Mouse (Mus musculus): ENCODE measurements around the gene Rpl32. TPM values are rescaled to one million over a fixed set of nuclear protein-coding genes. Genes with fewer than 3 reads are reported as not detected.
A peak's percentile ranks its signal among the peaks of the same experiment; 100 is the strongest.
"Not testable (repeated sequence)": the region's sequence is repeated elsewhere in the genome, so short reads cannot be mapped to it uniquely, and the experiment has no call there.

Gene Rpl32
- 880 and 963 TPM in 2 replicates for polyA plus RNA-seq (2012; rRNA removed)

DNA sequence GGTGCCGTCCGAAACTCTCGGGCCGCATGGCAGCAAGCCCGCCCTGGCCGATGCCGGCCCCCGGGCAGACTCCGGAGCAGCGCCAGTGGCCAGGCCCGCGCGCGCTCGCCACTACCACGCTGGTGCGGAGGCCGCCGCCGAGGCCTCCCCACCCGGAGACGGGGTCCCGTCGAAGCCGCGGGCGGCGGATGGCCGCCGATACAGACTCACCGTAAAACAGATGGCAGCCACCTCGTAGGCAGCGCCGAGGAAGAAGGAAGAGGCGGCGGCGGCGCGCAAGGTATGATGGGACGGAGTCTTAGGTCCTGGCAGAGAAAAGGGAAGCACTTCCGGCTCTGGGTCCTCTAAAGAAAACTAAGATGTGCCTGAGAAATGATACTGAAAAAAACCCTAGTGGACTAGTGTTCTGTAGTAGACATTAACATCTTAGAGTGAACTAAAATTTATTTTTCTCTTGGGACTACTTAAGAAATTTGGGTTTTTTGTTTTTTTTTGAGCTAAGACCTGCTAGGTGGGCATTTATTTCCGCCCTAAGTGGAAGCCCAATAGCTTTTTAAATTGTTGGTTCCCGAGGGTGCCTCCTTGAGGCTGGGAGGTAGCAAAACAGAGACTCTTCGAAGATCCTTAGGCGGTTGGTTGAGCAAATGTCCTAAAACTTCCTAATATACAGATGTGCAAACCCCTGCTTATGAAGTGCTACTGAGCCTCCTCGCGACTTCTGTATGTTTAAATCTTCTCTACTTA is at the start of gene Rpl32:
Gene Rpl32 (minus strand): TSS at position 260 of the 744 bp plus-strand sequence.
- WGBS, result under 1% methylated on average over 47 of the region's 47 CpGs
- peak; percentile 76 for DNase-seq (ENCODE audit: low read depth, low spot score)

DNA sequence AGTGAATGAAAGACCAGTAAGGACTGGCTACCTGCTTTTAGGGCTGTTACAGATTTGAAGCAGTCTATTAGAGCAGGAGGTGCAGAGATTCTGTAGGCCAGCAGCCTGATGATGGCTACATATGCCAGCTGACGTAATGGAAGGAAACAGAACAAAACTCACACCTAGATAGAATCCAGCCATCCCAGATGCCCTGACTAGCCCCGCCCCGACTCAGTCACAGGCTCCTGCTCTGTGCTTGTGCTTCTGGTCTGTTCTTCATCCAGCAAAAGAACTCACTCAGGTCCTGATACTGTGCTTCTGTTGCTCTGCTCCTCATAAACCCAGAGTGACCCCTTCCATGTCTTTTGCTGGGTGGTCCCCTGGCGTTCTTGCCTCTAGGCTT is 47.8 kb upstream of the Rpl32 start:
- no peak for DNase-seq (ENCODE audit: low read depth, low spot score)
- 67% methylated on average over 4 of the region's 4 CpGs for WGBS

DNA sequence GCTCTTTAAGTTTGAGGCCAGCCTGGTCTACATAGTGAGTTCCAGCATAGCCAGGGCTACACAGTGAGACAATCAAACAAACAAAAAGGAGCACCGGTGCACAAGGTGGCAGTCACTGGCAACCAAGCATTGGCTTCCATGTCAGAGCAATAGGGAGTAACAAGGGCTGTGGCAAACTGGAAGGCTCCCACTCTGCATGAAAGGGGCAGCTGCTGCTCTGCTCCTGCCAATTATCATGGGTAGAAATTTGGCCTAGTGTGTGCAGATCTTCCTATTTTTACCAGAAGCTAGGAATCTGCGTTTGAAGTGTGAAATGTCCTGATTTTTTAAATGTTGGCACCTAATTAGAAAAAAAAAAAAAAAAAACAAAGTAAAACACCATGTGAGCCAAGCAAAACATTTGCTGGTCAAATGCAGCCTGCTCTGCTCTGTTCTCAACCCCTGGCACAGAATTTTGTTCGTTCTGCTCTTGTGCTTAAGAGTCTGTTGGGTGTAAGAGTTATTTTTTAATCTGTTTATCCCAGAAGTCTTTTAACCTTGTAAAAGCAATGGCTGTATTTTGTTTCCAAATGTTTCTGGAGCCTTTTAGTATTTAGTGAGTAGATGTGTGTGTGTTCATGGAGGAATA is 47.3 kb upstream of the Rpl32 start:
- 75% methylated on average over 3 of the region's 3 CpGs for WGBS
- DNase-seq (ENCODE audit: low read depth, low spot score), result no peak

DNA sequence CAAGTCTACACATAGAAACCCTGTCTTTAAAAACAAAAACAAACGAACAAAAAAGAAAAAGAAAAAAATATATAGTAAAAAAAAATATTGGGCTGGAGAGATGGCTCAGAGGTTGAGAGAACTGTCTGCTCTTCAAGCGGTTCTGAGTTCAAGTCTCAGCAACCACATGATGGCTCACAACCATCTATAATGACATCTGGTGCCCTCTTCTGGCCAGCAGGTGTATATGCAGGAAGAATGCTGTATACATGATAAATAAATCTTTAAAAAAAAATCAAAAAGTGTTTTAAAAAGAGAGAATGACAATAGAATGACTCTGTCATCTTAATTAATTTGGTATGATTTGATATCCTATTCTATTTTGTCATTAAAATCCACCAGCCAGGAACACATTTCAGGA is 45.9 kb upstream of the Rpl32 start:
- WGBS, result 70% methylated on average over 2 of the region's 2 CpGs
- DNase-seq (ENCODE audit: low read depth, low spot score), result no peak

DNA sequence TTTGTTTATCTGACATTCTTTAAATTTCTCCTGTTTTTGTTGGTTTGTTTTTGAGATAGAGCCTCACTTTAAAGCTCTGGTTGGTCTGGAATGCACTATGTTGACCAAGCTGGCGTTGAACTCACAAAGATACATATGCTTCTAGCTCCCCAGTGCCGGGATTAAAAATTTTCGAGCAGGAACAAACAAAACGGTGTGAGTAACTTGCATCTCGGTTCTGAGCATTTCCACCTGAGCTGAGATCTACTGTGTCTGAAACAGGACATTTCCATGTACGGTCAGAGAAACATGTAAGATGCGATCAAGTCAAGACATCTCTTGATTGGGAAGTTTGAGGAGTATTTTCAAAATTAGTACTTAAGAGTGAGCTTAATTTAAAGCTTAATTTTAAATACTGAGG is 45.4 kb upstream of the Rpl32 start:
- DNase-seq (ENCODE audit: low read depth, low spot score), result no peak
- 43% methylated on average over 7 of the region's 7 CpGs for WGBS

GRCm38 (mm10) chr6:115853091-115853813 is 44.7 kb upstream of the Rpl32 start, which contains the start of the genes Mbd4 and Ift122:
Gene Mbd4, minus strand, starts transcription at chr6:115853371.
Gene Ift122, plus strand, starts transcription at chr6:115853470.
- peak; percentile 99 for DNase-seq (ENCODE audit: low read depth, low spot score)
- WGBS, result under 1% methylated on average over 51 of the region's 51 CpGs

DNA sequence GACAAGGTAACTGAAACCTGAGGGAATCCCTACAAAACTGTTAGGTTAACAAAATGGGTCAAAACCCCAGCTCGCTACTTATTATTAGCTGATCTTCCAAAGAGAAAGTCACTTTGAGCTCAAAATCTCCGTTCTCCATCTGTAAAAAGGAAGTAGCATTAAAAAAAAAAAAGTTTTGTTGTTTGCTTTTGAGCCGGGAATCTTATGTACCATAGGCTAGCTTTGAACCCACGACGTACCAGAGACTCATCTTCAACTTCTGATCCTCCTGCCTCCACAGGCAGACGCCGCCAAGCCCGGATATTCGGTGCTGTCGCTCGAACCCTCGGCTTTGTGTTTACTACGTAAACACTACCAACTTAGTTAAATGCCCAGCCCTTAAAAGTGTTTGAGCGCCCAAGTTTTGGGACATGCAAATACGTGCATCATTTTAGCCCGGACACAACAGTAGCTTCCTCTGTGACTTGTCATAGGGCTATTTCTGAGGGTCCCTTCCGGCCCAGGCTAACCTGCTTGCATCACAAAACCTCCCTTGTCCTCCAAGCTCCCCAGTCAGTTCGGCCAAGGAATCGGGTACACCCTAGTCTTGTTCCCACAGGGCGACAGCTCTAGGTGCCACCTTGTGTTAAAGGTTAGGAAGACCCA is 44.0 kb upstream of the Rpl32 start:
- WGBS, result 4% methylated on average over 20 of the region's 20 CpGs
- no peak for DNase-seq (ENCODE audit: low read depth, low spot score)

DNA sequence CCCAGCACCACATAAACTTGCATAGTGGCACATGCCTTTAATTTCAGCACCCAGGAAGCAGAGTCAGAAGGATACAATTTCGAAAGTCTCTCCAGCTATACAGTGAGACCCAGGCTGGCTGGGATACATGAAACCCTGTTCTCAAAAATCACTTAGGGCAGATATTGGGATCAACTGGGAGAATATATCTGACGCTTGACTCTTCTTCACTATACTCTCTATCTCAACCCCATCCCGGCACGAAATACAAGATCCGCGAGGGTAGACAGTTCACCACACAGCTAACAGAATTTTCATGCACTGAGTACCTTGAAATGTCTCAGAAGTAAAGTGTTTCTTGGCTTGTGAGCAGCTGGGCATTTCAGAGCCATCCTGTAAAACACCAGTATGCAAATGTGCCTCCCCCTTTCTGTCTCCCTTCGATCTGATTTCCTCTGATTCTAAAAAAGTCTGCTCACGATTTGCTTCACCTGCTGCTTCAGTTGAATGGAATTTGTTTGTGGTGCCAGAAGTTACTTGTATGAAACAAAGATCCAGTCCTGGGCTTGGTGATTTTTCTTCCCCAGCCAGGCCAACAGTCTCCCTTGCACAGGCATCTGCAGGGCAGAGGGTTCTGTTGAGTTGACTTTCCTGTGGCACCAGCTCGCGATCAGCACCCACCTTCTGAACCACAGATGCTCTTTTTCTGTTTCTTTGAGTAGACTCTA is 40.2 kb upstream of the Rpl32 start:
- WGBS, result 88% methylated on average over 10 of the region's 10 CpGs
- DNase-seq (ENCODE audit: low read depth, low spot score), result no peak

DNA sequence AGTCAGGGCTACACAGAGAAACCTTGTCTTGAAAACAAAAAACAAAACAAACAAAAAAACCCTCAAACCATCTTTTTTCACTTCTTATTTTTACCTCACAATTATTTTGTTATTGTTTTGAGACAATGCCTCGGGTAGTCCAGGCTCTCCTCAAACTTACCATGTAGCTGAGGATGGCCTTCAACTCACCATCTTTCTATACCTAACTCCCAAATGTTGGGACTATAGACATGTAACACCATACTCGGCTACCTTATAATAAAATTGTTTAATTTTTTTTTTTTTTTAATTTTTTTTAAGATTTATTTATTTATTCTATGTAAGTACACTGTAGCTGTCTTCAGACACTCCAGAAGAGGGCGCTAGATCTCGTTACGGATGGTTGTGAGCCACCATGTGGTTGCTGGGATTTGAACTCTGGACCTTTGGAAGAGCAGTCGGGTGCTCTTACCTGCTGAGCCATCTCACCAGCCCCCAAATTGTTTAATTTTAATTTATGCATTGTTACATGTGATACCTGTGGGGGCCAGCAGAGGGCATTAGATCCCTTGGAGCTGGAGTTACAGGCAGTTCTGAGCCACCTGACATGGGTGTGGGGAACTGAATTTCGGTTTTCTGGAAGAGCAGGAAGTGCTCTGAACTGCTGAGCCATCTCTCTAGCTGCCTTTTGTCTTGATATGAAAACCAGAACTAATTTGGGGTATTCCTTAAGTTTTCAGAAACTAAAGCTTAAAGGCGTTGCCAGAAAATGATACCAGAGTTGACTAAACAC is 38.3 kb upstream of the Rpl32 start:
- no peak for DNase-seq (ENCODE audit: low read depth, low spot score)
- WGBS, result 24% methylated on average over 8 of the region's 8 CpGs

DNA sequence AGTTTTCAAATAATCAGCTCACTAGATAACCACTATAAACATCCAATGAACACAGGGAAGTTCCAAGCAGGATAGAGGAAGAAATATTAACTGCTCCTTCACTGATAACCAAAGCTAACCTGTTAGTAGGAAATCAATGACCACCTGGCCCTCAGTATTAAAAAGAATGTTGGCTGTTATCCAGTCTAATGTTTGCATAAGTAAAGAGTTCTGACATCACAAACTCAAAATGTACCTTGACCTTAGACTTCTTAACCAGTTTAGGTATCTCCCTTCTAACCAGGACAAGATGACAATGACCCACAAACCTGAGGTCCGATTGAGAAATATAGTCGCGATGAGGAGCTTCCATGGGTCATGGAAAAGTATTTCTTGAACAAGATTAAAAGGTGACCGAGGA is 36.5 kb upstream of the Rpl32 start:
- WGBS, result 92% methylated on average over 4 of the region's 4 CpGs
- no peak for DNase-seq (ENCODE audit: low read depth, low spot score)

DNA sequence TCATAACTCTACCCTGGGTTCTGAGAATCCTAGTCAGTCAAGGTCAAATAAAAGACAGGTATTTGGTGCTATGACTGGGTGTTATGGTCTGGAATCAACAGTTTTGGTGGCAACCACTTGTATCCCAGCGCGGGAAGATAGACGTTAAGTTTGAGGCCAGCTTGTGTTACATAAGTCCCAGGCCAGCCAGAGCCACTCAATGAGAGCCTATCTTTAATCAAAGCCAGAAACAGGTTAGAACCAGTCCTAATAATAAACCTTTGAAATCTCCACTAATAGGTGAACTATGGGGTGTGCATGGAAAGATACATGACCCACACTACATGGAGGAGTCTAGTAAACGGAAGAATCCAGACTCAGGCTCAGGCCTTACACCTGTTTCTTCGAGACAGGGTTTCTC is 30.2 kb upstream of the Rpl32 start:
- WGBS, result 72% methylated on average over 5 of the region's 5 CpGs
- DNase-seq (ENCODE audit: low read depth, low spot score), result no peak

DNA sequence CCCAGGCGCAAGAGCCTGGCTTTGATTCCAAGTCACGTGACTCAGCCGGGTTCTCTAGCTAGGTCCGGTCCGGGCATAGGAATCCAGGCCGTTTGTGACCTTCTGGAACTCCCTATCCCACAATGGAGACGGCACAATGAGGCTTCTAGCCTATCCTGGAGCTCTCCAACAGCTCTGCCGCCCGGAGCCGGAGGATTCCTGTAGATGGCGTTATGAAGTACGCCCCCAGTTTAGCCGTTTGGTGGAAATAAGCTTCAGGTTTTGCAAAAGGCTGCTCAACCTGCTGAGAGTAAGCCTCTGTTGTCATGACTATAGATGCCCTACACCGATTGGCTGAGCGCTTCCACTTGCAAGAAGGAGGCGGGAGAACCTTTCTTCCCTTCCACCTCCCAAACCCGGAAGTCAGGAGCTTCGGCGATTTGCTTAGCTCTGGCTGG is 29.6 kb upstream of the Rpl32 start, which contains the start of gene Efcab12:
Gene Efcab12 (minus strand): TSS at position 252 of the 437 bp plus-strand sequence.
- WGBS, result 3% methylated on average over 19 of the region's 19 CpGs
- DNase-seq (ENCODE audit: low read depth, low spot score), result peak; percentile 81

DNA sequence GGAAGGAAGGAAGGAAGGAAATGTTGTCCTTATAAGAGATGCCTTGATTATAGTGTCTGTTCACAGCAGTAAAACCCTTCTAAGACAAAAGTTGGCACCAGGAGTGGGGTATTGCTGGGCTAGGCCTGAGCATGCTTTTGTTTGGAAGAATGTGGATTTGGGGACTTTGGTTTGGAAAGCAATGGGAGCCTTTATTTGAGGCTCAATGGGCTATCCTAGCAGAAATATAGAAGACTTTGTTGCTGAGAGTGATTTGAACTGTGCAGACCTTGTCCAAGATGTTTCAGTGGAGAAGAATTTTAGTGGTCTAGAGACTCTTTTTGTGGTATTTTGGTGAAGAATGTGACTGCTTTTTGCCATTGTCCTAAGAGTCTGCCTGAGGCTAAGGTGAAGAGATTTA is 25.3 kb upstream of the Rpl32 start:
- no peak for DNase-seq (ENCODE audit: low read depth, low spot score)

- no peak for DNase-seq (ENCODE audit: low read depth, low spot score)
- 80% methylated on average over 2 of the region's 2 CpGs for WGBS
Observed at GRCm38 (mm10) chr6:115832152-115832850, 23.8 kb upstream of the Rpl32 start.

GRCm38 (mm10) chr6:115830779-115831601 is 22.4 kb upstream of the Rpl32 start:
- 80% methylated on average over 6 of the region's 6 CpGs for WGBS
- no peak for DNase-seq (ENCODE audit: low read depth, low spot score)

GRCm38 (mm10) chr6:115823850-115824464 is 15.4 kb upstream of the Rpl32 start:
- WGBS, result 5% methylated on average over 5 of the region's 11 CpGs
- not testable (repeated sequence) for DNase-seq (ENCODE audit: low read depth, low spot score)
